Mouse (Mus musculus): ENCODE results near the gene Stfa3. TPM values are rescaled to one million over a fixed set of nuclear protein-coding genes. Genes with fewer than 3 reads are reported as not detected.

The Stfa3 gene
- polyA plus RNA-seq, 1 experiment from 2014 or later: not detected

Other genes with a start within 250 kb of the Stfa3 start
- not detected in 2 replicates for gene Gm5416, start 245.0 kb downstream of the Stfa3 start, polyA plus RNA-seq (2015; fragmentation: Nextera tagmentation; extraction: Ambion mirVana)
- not detected in 2 replicates for gene 2010005H15Rik, start 233.9 kb downstream of the Stfa3 start, polyA plus RNA-seq (2015; fragmentation: Nextera tagmentation; extraction: Ambion mirVana)
- 0.62 TPM in 1 of 2 replicates, not detected in the other for gene Stfa1, start 178.4 kb downstream of the Stfa3 start, polyA plus RNA-seq (2015; fragmentation: Nextera tagmentation; extraction: Ambion mirVana)
- not detected in 2 replicates for gene BC117090, start 121.1 kb downstream of the Stfa3 start, polyA plus RNA-seq (2015; fragmentation: Nextera tagmentation; extraction: Ambion mirVana)
- 1.2 TPM in 1 of 2 replicates, not detected in the other for gene BC100530, start 87.6 kb downstream of the Stfa3 start, polyA plus RNA-seq (2015; fragmentation: Nextera tagmentation; extraction: Ambion mirVana)
- not detected in 2 replicates for gene Stfa2, start 46.9 kb downstream of the Stfa3 start, polyA plus RNA-seq (2015; fragmentation: Nextera tagmentation; extraction: Ambion mirVana)
- gene Casr, start 106.7 kb upstream of the Stfa3 start, polyA plus RNA-seq (2015; fragmentation: Nextera tagmentation; extraction: Ambion mirVana): 0.16 and 0.51 TPM in 2 replicates
- gene Cd86, start 210.7 kb upstream of the Stfa3 start, polyA plus RNA-seq (2015; fragmentation: Nextera tagmentation; extraction: Ambion mirVana): 1.1 and 1.9 TPM in 2 replicates
- 0.17 and 0.19 TPM in 2 replicates for gene Ildr1, start 238.6 kb upstream of the Stfa3 start, polyA plus RNA-seq (2015; fragmentation: Nextera tagmentation; extraction: Ambion mirVana)